ENCODE assay signal across 10 mouse cellular contexts in the genomic region with DNA sequence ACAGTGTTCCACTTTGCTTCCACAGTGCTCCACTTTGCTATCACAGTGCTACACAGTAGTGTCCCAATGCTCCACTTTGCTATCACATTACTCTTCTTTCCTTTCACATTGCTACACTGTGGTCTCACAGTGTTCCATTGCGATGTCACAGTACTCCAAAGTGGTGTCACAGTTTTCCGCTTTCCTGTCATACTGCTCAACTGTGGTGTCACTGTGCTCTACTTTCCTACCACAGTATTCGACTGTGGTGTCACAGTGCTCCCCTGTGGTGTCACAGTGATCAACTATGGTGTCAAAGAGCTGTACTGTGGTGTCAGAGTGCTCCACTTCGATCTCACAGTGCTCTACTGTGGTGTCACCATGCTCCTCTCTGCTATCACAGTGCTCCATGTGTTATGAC.
DNase-seq lines count a peak whose midpoint lies in the region; ATAC-seq and TF ChIP-seq lines count a peak whose summit lies in the region.
"Had no signal": no experiment of that assay in that cellular context is flagged by ENCODE, and none has a peak within 500 bp of the region (broad histone marks: within the 10 kb centered on the region; RNA-seq: fewer than 3 reads in every experiment).

No protein-coding gene starts in this region.

- H3K27me3 ChIP-seq in heart, embryonic 11.5 days (ENCODE audit: control insufficient read depth, insufficient read depth, low read length) = no peaks in the 10 kb centered on the region
- H3K27me3 ChIP-seq in neural tube, embryonic 15.5 days (replicated peaks) = no peaks in the 10 kb centered on the region
- H3K27me3 ChIP-seq in heart, embryonic 16.5 days (ENCODE audit: control insufficient read depth, insufficient read depth, low read length) = no peaks in the 10 kb centered on the region
- no peaks in the 10 kb centered on the region for H3K27me3 ChIP-seq in stomach, postnatal 0 days (ENCODE audit: control insufficient read depth, insufficient read depth, low read length)
- H3K27me3 ChIP-seq: embryonic facial prominence, embryonic 15.5 days; neural tube, embryonic 13.5 days had no signal

- H3K36me3 ChIP-seq in heart, embryonic 11.5 days (ENCODE audit: control insufficient read depth, insufficient read depth, low read length) = no peaks in the 10 kb centered on the region
- H3K36me3 ChIP-seq in neural tube, embryonic 15.5 days = no peaks in the 10 kb centered on the region
- H3K36me3 ChIP-seq in heart, embryonic 16.5 days (ENCODE audit: control insufficient read depth, insufficient read depth) = no peaks in the 10 kb centered on the region
- H3K36me3 ChIP-seq in stomach, postnatal 0 days (ENCODE audit: control insufficient read depth, insufficient read depth, low read length) = no peaks in the 10 kb centered on the region
- H3K36me3 ChIP-seq: embryonic facial prominence, embryonic 15.5 days; neural tube, embryonic 13.5 days had no signal

- H3K27ac ChIP-seq in heart, embryonic 11.5 days (ENCODE audit: low read depth, low read length) = no peak overlapping the region
- H3K27ac ChIP-seq in neural tube, embryonic 15.5 days (replicated peaks) = no peak overlapping the region
- H3K27ac ChIP-seq in heart, embryonic 16.5 days (ENCODE audit: low read length) = no peak overlapping the region
- H3K27ac ChIP-seq in stomach, postnatal 0 days (replicated peaks) = no peak overlapping the region
- H3K27ac ChIP-seq: embryonic facial prominence, embryonic 15.5 days; neural tube, embryonic 13.5 days had no signal

- no peak overlapping the region for H3K4me2 ChIP-seq in heart, embryonic 11.5 days
- H3K4me2 ChIP-seq in neural tube, embryonic 15.5 days = no peak overlapping the region
- no peak overlapping the region for H3K4me2 ChIP-seq in heart, embryonic 16.5 days (ENCODE audit: low read depth, low read length)
- no peak overlapping the region for H3K4me2 ChIP-seq in stomach, postnatal 0 days (replicated peaks; ENCODE audit: low read depth)
- H3K4me2 ChIP-seq: embryonic facial prominence, embryonic 15.5 days; neural tube, embryonic 13.5 days had no signal

- peak; percentile 49 to 55 for DNase-seq in heart, adult 18-20 months
- DNase-seq in neural tube, embryonic 10.5 days (ENCODE audit: extremely low spot score, low spot score) = peak; percentile 11
- peak; percentile 17 for DNase-seq in stomach, postnatal 0 days (ENCODE audit: low spot score)
- no peak for DNase-seq in adrenal gland, postnatal 36 days
- no peak for DNase-seq in embryo, embryonic 10.5 days (ENCODE audit: low spot score)

- ATAC-seq in heart, embryonic 11.5 days (replicated peaks; ENCODE audit: insufficient number of reproducible peaks, low FRiP score, low TSS enrichment) = no peak
- no peak for ATAC-seq in neural tube, embryonic 15.5 days (ENCODE audit: low FRiP score)
- ATAC-seq in heart, embryonic 16.5 days (replicated peaks; ENCODE audit: extremely low read depth, insufficient read depth, low FRiP score) = peak; percentile 39; the same call in 1 of the 2 replicates
- ATAC-seq in stomach, postnatal 0 days (ENCODE audit: low FRiP score, low TSS enrichment) = no peak

- no peak overlapping the region for H3K4me3 ChIP-seq in heart, embryonic 11.5 days (ENCODE audit: low read depth, low read length)
- no peak overlapping the region for H3K4me3 ChIP-seq in neural tube, embryonic 15.5 days (replicated peaks)
- no peak overlapping the region for H3K4me3 ChIP-seq in heart, embryonic 16.5 days (ENCODE audit: low read length)
- H3K4me3 ChIP-seq in stomach, postnatal 0 days (ENCODE audit: low read depth, low read length) = no peak overlapping the region
- H3K4me3 ChIP-seq: embryonic facial prominence, embryonic 15.5 days; neural tube, embryonic 13.5 days had no signal

- WGBS in heart, embryonic 11.5 days (ENCODE audit: insufficient replicate concordance) = 59% methylated on average over 4 of the region's 4 CpGs
- WGBS in neural tube, embryonic 15.5 days = 81% methylated on average over 4 of the region's 4 CpGs
- 66% methylated on average over 4 of the region's 4 CpGs for WGBS in heart, embryonic 16.5 days
- WGBS in stomach, postnatal 0 days = 69% methylated on average over 4 of the region's 4 CpGs

- 0 out of 2 replicates have a peak, but pooled peaks cover 2% of the 10 kb centered on the region for H3K9me3 ChIP-seq in heart, embryonic 11.5 days (replicated peaks; ENCODE audit: control insufficient read depth, low read length)
- H3K9me3 ChIP-seq in neural tube, embryonic 15.5 days (replicated peaks) = no peaks in the 10 kb centered on the region
- no peaks in the 10 kb centered on the region for H3K9me3 ChIP-seq in heart, embryonic 16.5 days (replicated peaks; ENCODE audit: control insufficient read depth, low read length)
- H3K9me3 ChIP-seq in stomach, postnatal 0 days (ENCODE audit: control insufficient read depth, low read length) = no peaks in the 10 kb centered on the region
- H3K9me3 ChIP-seq: embryonic facial prominence, embryonic 15.5 days; neural tube, embryonic 13.5 days had no signal

- TF ChIP-seq CTCF in stomach, postnatal 0 days (IDR thresholded peaks at IDR 0.05; ENCODE audit: low read depth) = peak; percentile 62

- no peaks in the 10 kb centered on the region for H3K4me1 ChIP-seq in heart, embryonic 11.5 days (ENCODE audit: control insufficient read depth, insufficient read depth, low read length)
- no peaks in the 10 kb centered on the region for H3K4me1 ChIP-seq in neural tube, embryonic 15.5 days
- no peaks in the 10 kb centered on the region for H3K4me1 ChIP-seq in heart, embryonic 16.5 days (ENCODE audit: control insufficient read depth, insufficient read depth, low read length)
- H3K4me1 ChIP-seq in stomach, postnatal 0 days (replicated peaks; ENCODE audit: control insufficient read depth, insufficient read depth) = no peaks in the 10 kb centered on the region
- H3K4me1 ChIP-seq: embryonic facial prominence, embryonic 15.5 days; neural tube, embryonic 13.5 days had no signal

- H3K9ac ChIP-seq in heart, embryonic 11.5 days (ENCODE audit: low read depth, low read length) = no peak overlapping the region
- no peak overlapping the region for H3K9ac ChIP-seq in neural tube, embryonic 15.5 days (replicated peaks)
- H3K9ac ChIP-seq in heart, embryonic 16.5 days (ENCODE audit: low read length) = no peak overlapping the region
- no peak overlapping the region for H3K9ac ChIP-seq in stomach, postnatal 0 days (ENCODE audit: low read length)
- H3K9ac ChIP-seq: embryonic facial prominence, embryonic 15.5 days; neural tube, embryonic 13.5 days had no signal

- TF ChIP-seq EP300 in stomach, postnatal 0 days (optimal IDR thresholded peaks at IDR 0.05) = no peak

Comparison
In these comparisons a context has a peak if more than half of its experiments do, and no peak if none do; other contexts are left out.
1. DNase-seq: peak in heart, adult 18-20 months (2 of 2), neural tube, embryonic 10.5 days (single experiment) and stomach, postnatal 0 days (single experiment); none in adrenal gland, postnatal 36 days (0 of 2) and embryo, embryonic 10.5 days (single experiment).